Mouse (Mus musculus): ENCODE results near the gene Ift27.
A peak's percentile ranks its signal among the peaks of the same experiment; 100 is the strongest.

Gene Ift27

GRCm38 (mm10) chr15:78172256-78172898 lies 1.5 kb downstream of the Ift27 start:
- no peak for DNase-seq (ENCODE audit: low read depth, low spot score)

GRCm38 (mm10) chr15:78171651-78172050 lies 2.3 kb downstream of the Ift27 start:
- no peak for DNase-seq (ENCODE audit: low read depth, low spot score)

- no peak for DNase-seq (ENCODE audit: low read depth, low spot score)
Measured at GRCm38 (mm10) chr15:78170708-78171107, 3.2 kb downstream of the Ift27 start.

GRCm38 (mm10) chr15:78169566-78169965 lies 4.3 kb downstream of the Ift27 start:
- no peak for DNase-seq (ENCODE audit: low read depth, low spot score)

- no peak for DNase-seq (ENCODE audit: low read depth, low spot score)
Measured at GRCm38 (mm10) chr15:78165292-78165691, 8.6 kb downstream of the Ift27 start.

- no peak for DNase-seq (ENCODE audit: low read depth, low spot score)
Measured at GRCm38 (mm10) chr15:78164466-78164865, 9.4 kb downstream of the Ift27 start.

- no peak for DNase-seq (ENCODE audit: low read depth, low spot score)
Measured at GRCm38 (mm10) chr15:78161946-78162345, 12.0 kb downstream of the Ift27 start.

- no peak for DNase-seq (ENCODE audit: low read depth, low spot score)
Measured at GRCm38 (mm10) chr15:78158335-78158734, 15.6 kb downstream of the Ift27 start.

GRCm38 (mm10) chr15:78157824-78158223 lies 16.1 kb downstream of the Ift27 start:
- no peak for DNase-seq (ENCODE audit: low read depth, low spot score)

- DNase-seq (ENCODE audit: low read depth, low spot score) = no peak
Measured at GRCm38 (mm10) chr15:78157330-78157729, 16.6 kb downstream of the Ift27 start.

- no peak for DNase-seq (ENCODE audit: low read depth, low spot score)
Measured at GRCm38 (mm10) chr15:78155421-78155820, 18.5 kb downstream of the Ift27 start.

GRCm38 (mm10) chr15:78153045-78153775 lies 20.7 kb downstream of the Ift27 start:
- DNase-seq (ENCODE audit: low read depth, low spot score) = no peak

- no peak for DNase-seq (ENCODE audit: low read depth, low spot score)
Measured at GRCm38 (mm10) chr15:78148565-78148964, 25.3 kb downstream of the Ift27 start.

- DNase-seq (ENCODE audit: low read depth, low spot score) = no peak
Measured at GRCm38 (mm10) chr15:78140226-78140625, 33.7 kb downstream of the Ift27 start.

GRCm38 (mm10) chr15:78134606-78135005 lies 39.3 kb downstream of the Ift27 start:
- DNase-seq (ENCODE audit: low read depth, low spot score) = no peak

- no peak for DNase-seq (ENCODE audit: low read depth, low spot score)
Measured at GRCm38 (mm10) chr15:78133389-78133788, 40.5 kb downstream of the Ift27 start.

GRCm38 (mm10) chr15:78119704-78120103 lies 54.2 kb downstream of the Ift27 start, which contains the start of gene Cacng2:
Cacng2 (minus strand) TSS chr15:78120028.
- peak; percentile 11 for DNase-seq (ENCODE audit: low read depth, low spot score)

GRCm38 (mm10) chr15:78119248-78119647 lies 54.7 kb downstream of the Ift27 start:
- no peak for DNase-seq (ENCODE audit: low read depth, low spot score)

- DNase-seq (ENCODE audit: low read depth, low spot score) = no peak
Measured at GRCm38 (mm10) chr15:78118275-78118995, 55.5 kb downstream of the Ift27 start.

- no peak for DNase-seq (ENCODE audit: low read depth, low spot score)
Measured at GRCm38 (mm10) chr15:78117731-78118130, 56.2 kb downstream of the Ift27 start.

GRCm38 (mm10) chr15:78116936-78117335 lies 57.0 kb downstream of the Ift27 start:
- no peak for DNase-seq (ENCODE audit: low read depth, low spot score)

GRCm38 (mm10) chr15:78116244-78116643 lies 57.7 kb downstream of the Ift27 start:
- DNase-seq (ENCODE audit: low read depth, low spot score) = no peak

Measured in c-Kit-negative CD71-positive TER-119-positive erythroid progenitor cells, embryonic 14.5 days (primary cell).